Mouse (Mus musculus): Measurements from ENCODE around the gene Mybpc2. TPM values are rescaled to one million over a fixed set of nuclear protein-coding genes. Genes with fewer than 3 reads are reported as not detected.
A peak's percentile ranks its signal among the peaks of the same experiment; 100 is the strongest.

The Mybpc2 gene
- total RNA-seq (2014; fragmentation: Nextera tagmentation) (0.48 TPM in 1 of 2 replicates, not detected in the other), total RNA-seq (2017) (not detected in 2 replicates)

GRCm38 (mm10) chr7:44524502-44524901 lies at the start of gene Mybpc2:
Mybpc2 (minus strand) TSS chr7:44524656.
- ATAC-seq (replicated peaks; ENCODE audit: low FRiP score, low TSS enrichment, poor library complexity, severe bottlenecking): no peak

DNA sequence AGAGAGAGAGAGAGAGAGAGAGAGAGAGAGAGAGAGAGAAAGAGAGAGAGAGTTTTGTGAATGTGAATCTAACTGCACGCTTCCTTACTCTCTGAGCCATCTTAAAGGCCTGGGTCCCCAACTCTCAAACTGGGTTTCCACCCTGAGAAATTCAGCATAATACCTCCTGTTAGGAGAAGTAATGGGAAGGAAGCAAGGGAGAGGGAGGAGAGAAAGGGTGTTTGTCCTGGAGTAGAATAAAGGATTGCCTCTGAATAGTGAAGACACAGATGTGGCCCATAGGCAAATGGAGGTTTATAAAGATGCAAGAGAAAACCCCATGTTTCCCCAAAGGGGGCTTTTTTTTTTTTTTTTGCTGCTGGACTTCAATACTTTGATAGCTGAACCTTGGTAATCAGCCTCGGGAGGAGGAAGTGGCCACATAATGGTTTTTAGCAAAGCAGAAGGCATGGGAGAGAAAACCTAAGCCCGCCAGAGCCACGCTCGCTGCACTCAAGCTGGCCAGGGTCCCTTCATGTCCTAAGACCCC lies 48.6 kb upstream of the Mybpc2 start:
- no peak for ATAC-seq (replicated peaks; ENCODE audit: low FRiP score, low TSS enrichment, poor library complexity, severe bottlenecking)

DNA sequence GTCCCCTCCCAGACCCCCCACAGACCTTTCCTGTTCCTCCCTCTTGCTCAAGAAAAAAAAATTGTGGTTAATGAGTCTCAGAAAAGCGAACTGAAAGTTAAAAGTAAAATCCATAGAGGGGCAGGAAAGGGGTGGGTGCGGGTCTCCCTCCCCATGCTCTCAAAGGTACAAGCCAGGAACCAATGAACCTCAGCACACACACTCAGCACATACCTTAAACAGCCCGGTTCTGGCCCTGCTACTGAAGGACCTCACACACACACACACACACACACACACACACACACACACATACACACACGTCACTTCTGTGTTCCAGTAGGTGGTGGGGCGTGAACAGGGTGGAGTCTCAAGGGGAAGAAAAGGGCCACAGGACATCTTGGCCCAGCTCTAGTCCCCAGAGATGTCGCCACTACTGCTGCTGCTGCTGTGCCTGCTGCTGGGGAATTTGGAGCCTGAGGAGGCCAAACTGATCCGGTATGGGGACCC lies 47.8 kb upstream of the Mybpc2 start, which contains the start of gene Napsa:
Napsa (plus strand) TSS at position 168 of the 489 bp plus-strand sequence.
- ATAC-seq (replicated peaks; ENCODE audit: low FRiP score, low TSS enrichment, poor library complexity, severe bottlenecking): 0 out of 2 replicates have a peak, but pooled peaks have one; percentile 50

GRCm38 (mm10) chr7:44571811-44572210 lies 47.4 kb upstream of the Mybpc2 start:
- ATAC-seq (replicated peaks; ENCODE audit: low FRiP score, low TSS enrichment, poor library complexity, severe bottlenecking): no peak

GRCm38 (mm10) chr7:44570989-44571388 lies 46.5 kb upstream of the Mybpc2 start:
- ATAC-seq (replicated peaks; ENCODE audit: low FRiP score, low TSS enrichment, poor library complexity, severe bottlenecking): no peak

- no peak for ATAC-seq (replicated peaks; ENCODE audit: low FRiP score, low TSS enrichment, poor library complexity, severe bottlenecking)
Measured at GRCm38 (mm10) chr7:44568803-44569202, 44.3 kb upstream of the Mybpc2 start.

DNA sequence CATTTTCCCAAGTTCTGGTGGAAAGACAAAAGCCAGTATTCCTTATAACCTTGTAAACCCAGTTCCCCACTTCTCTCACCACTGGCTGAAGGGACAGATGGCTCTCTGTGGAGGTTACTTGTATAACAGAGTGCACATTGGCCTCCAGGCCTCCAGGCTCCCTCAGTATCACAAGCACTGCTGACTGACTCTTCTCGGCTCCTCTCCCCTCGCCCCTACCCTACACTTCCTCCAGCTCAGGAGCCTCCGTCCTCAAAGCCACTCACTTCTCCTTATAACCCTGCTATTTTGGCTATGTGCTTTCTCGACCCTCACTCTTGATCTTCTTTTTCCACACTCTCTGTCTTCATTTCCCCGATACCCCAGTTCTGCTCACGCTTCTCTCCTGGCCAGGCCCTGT lies 41.0 kb upstream of the Mybpc2 start:
- ATAC-seq (replicated peaks; ENCODE audit: low FRiP score, low TSS enrichment, poor library complexity, severe bottlenecking): no peak

- ATAC-seq (replicated peaks; ENCODE audit: low FRiP score, low TSS enrichment, poor library complexity, severe bottlenecking): no peak
Measured at GRCm38 (mm10) chr7:44564486-44564885, 40.0 kb upstream of the Mybpc2 start.

- no peak for ATAC-seq (replicated peaks; ENCODE audit: low FRiP score, low TSS enrichment, poor library complexity, severe bottlenecking)
Measured at GRCm38 (mm10) chr7:44563284-44563683, 38.8 kb upstream of the Mybpc2 start.

GRCm38 (mm10) chr7:44560435-44561400 lies 36.3 kb upstream of the Mybpc2 start:
- peak; percentile 78 for ATAC-seq (replicated peaks; ENCODE audit: low FRiP score, low TSS enrichment, poor library complexity, severe bottlenecking)

DNA sequence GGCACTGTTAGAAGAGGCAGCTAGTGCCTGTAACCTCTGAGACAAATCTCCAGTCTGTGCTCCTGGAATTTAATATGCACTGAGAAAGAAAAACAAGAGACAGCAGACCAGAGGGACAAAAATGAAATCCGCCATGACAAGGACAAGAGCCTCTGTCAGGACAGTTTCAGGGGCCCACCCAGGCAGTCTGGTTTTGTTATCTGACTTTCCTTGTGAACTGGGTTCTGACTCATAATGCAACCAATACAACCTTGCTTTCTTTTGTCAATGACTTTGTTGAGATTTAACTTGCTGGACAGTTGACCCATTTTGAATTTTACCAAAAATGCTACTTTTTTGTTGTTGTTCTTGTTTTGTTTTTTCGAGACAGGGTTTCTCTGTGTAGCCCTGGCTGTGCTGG lies 33.2 kb upstream of the Mybpc2 start:
- no peak for ATAC-seq (replicated peaks; ENCODE audit: low FRiP score, low TSS enrichment, poor library complexity, severe bottlenecking)

DNA sequence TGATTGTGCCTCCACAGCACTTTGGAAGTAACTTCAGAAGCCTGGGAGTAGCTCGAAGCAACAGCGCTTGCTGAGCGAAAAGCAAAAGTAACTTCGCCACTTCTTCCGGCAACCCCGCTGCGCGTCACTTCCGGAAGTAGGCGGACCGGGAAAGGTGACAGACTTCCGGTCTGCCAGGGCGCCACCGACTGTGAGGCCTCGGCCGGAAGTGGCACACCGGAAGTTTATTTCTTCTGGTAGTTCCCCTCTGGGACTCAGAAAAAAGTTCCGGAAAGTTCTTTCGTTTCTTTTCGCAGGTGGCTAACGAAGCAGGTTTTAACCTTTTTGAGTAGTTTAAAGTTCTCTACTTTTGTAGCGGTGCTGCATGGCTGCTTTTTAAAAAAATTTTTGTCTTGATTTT lies 29.4 kb upstream of the Mybpc2 start, which contains the start of gene Nr1h2:
Nr1h2 (minus strand) TSS at position 126 of the 400 bp plus-strand sequence.
- peak; percentile 79 for ATAC-seq (replicated peaks; ENCODE audit: low FRiP score, low TSS enrichment, poor library complexity, severe bottlenecking)

DNA sequence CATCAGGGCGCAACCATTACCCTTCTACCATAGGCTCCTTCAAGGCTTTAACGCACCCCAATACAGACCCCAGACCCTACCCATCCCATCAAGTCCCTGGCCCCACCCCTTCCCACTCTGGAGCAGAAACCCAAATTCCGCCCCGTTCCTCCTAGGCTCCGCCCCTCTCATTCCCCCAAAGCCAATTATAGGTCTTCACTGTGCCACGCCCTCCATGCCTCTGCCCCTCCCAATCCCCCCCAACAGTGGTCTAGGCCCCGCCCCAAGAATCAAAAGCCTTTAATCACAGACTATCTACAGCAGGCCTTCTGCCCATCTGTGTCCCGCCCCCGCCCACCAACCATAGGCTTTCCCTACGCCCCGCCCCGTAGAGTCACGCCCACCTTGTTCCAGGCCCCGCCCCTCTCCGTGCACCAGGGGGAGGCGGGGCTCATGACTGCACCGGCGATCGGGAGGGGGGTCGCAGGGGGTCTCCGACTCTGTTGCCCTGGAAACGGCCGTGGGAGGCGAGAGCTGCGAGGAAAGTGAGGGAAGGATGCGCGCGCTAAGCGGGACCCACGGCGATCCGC lies 28.8 kb upstream of the Mybpc2 start:
- peak; percentile 60 for ATAC-seq (replicated peaks; ENCODE audit: low FRiP score, low TSS enrichment, poor library complexity, severe bottlenecking)

- no peak for ATAC-seq (replicated peaks; ENCODE audit: low FRiP score, low TSS enrichment, poor library complexity, severe bottlenecking)
Measured at GRCm38 (mm10) chr7:44552141-44552908, 27.9 kb upstream of the Mybpc2 start.

- ATAC-seq (replicated peaks; ENCODE audit: low FRiP score, low TSS enrichment, poor library complexity, severe bottlenecking): no peak
Measured at GRCm38 (mm10) chr7:44551731-44552130, 27.3 kb upstream of the Mybpc2 start.

GRCm38 (mm10) chr7:44551301-44551700 lies 26.8 kb upstream of the Mybpc2 start:
- no peak for ATAC-seq (replicated peaks; ENCODE audit: low FRiP score, low TSS enrichment, poor library complexity, severe bottlenecking)

GRCm38 (mm10) chr7:44550409-44550678 lies 25.9 kb upstream of the Mybpc2 start:
- ATAC-seq (replicated peaks; ENCODE audit: low FRiP score, low TSS enrichment, poor library complexity, severe bottlenecking): no peak

GRCm38 (mm10) chr7:44549621-44550408 lies 25.4 kb upstream of the Mybpc2 start:
- ATAC-seq (replicated peaks; ENCODE audit: low FRiP score, low TSS enrichment, poor library complexity, severe bottlenecking): no peak
